Mouse (Mus musculus) liver, embryonic 14.5 days (tissue): ENCODE results near the gene Rps6ka2.

Experiments used
- CTCF ChIP-seq: IDR thresholded peaks from 2 replicates; pipeline ENCODE4 v1.5.1; 2016; ENCODE audit warnings: antibody characterized with exemption, low read depth, control low read depth
- EP300 ChIP-seq: IDR thresholded peaks from 2 replicates; pipeline ENCODE4 v1.6.1; 2016; ENCODE audit warnings: antibody characterized with exemption, low read depth

GRCm38 (mm10) chr17:7258748-7259359 lies 88.9 kb downstream of the Rps6ka2 start:
- TF ChIP-seq EP300: no peak
- no peak for TF ChIP-seq CTCF
